Mouse (Mus musculus) testis, adult 2 months (tissue): ENCODE measurements around the gene Masp1.
A peak's percentile ranks its signal among the peaks of the same experiment; 100 is the strongest.

Experiments used
- CTCF ChIP-seq: fragments of 200-500 bp; IDR thresholded peaks from 2 replicates; pipeline ENCODE4 v1.5.1; 2012; ENCODE audit warnings: low read depth, mild to moderate bottlenecking, inconsistent platforms, low read length, moderate library complexity; ENCODE audit not compliant: control insufficient read depth, insufficient read depth, insufficient replicate concordance
- POLR2A ChIP-seq: fragments of 200-500 bp; IDR thresholded peaks from 2 replicates; pipeline ENCODE4 v1.6.1; 2012; ENCODE audit warnings: low read depth, mild to moderate bottlenecking, inconsistent platforms, low read length, moderate library complexity; ENCODE audit not compliant: control insufficient read depth

- TF ChIP-seq CTCF (peak; percentile 85; the same call in 1 of the 2 replicates), POLR2A (no peak)
Observed at GRCm38 (mm10) chr16:23550346-23550980, 29.8 kb upstream of the Masp1 start.
